Mouse (Mus musculus): ENCODE results near the gene Optn. TPM values are rescaled to one million over a fixed set of nuclear protein-coding genes. Genes with fewer than 3 reads are reported as not detected.
"Not testable (repeated sequence)": the region's sequence is repeated elsewhere in the genome, so short reads cannot be mapped to it uniquely, and the experiment has no call there.

Optn gene
- polyA plus RNA-seq (2017; shearing (Covaris generic)): 1 to 10 TPM; 1.0 to 1.5 TPM

DNA sequence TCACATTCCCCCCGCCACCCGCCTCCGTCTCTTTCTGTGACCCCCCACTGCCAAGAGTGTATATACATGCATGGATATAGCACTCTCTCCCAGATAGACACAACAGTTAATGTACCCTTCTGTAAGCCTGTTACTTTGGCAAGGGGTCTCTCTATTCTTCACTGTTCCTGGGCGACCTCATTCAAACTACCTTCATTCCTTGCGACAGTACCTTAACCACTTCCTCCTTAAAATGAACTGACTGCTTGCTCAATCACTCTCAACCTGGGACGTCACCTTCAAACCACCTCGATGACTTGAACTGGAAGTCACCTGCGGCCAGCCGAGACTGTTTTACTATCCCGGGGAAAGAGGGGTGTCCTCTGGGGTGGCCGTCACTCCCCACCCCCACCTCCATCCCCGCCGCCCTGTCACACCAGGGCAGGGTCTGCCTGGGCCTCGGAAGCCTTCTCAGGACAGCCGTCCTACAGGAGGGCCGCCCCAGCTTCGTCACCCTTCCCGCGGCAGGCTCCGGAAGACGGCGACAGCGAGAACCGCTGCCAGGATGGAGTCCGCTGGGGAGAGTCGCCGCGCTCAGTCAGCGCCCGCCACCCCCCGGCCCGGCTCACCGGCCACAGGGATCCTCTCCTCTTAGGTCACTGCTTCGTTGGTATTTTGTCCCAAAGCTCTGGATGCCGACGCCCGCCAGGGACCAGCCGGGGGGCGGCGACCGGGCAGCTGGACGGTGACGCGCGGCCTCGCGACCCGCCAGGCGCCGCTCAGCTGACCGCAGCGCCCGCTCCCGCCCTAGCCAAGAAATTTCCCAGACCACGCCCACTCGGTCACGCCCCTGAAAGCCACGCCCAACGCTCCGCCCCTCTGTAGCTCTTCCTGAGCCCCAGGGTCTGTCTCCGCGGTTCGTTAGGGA is at the start of gene Optn:
Optn (minus strand) TSS at position 753 of the 907 bp plus-strand sequence.
- peak; percentile 75 for ATAC-seq

DNA sequence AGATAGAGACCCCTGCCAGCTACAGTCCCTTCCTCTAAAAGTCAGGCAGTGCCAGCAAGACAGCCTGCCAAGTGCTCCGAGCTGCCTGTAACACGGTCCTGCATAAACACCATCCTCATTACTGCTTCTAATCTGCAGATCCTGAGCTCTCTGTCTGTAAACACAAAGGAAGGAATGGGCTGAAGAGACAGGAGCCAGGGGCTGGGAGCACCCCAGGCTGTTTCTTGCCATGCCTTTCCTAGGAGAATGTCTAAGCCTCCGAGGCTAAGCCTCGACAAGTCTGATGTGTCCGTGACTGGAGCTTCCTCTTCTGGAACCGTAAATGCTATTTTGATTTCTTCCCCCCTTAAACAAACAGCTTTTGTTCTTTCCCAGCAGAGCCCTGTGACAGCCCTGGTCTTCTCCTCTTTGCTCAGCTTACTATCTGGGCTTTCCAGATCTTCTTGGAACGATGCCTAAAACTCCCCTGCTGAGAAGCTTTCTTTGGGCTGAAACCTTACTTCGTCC is 49.0 kb upstream of the Optn start:
- ATAC-seq: no peak

DNA sequence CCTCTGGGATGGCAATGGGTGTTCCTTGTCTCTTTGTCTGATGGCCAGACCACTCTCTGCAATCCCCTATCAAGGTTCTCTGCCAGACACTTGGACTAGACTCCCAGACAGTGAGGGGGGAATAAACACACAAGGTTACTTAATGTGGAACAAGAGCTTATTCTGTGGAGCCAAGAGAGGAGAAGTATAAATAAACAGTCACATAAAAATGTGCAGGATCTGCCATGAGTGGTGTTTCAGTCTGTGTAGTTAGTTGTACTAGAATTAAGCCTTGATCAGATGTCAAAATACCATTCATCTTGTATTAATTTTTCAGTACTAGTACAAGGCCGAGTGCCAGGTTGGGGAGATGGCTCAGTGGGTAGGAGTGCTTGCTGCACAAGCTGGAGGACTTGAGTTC is 39.0 kb upstream of the Optn start:
- ATAC-seq: no peak

DNA sequence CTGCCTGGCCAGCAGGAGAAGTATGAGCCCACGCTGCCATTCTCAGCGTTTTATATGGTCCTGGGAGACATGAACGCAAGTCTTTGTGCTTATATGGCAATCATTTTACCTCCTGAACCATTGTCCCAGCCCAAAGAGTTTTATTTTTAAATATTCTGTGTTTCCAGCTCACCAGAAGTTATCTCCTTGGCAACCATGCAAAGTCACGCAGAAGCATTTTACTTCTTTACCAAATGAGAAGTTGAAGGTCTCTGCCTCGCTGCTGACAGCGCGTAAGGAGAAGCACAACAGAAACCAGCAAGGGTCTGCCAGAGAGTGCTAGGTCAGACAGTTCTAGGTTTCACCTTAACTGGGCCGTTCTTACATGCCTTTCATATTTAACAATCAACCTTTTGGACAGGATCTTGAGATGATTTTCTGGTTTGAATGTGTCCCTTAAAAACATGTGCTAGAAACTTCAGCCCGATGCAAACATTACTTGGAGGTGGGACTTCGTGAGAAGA is 37.9 kb upstream of the Optn start:
- ATAC-seq: no peak

DNA sequence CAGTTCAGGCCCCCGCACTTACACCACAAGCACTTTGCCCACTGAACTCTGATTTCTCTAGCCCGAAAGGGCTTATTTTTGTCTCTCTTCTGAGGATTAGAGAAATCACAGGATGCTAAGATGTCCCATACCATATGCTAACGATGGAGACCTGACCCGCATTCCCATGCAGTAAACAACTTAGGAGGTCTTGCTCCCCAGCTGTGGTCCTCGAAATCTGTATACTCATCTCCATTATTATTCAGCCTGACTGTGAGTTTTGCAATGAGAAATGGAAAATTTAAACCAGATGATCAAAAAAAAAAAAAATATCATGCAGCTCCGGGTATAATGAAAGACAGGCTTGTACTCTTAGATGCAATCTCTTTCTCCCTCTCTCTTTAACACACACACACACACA is 35.3 kb upstream of the Optn start:
- ATAC-seq: no peak

DNA sequence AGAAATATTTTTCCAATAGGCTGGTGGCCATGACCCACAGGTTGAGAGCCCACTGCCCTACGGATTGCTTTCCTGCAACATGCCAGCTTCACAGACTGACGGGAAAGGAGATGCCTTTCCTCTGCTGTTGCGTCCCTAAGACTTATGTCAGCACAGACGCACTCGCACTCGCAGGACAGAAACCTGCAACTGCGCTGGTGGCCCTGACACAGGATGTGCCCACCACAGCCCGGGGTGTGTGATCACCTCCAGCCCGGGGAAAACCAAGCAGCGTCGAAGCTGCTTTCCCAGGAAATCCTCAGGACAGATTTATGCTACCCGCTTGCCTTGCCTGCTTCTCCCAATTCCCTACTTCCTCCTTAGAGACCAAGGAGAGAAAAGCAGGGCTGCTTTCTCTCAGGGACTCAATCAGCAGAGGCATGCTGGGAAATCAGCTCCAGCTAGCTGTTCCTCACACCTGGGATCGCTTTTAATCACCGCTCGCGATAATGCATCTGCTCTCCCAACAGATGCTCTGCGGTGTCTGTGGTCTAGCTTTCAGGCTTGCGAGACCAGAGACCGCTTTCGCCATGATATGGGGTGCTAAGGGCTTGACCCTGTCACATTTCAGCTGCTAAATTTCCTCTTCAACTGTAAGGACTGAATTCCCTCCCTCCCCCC is 34.1 kb upstream of the Optn start:
- ATAC-seq: no peak

DNA sequence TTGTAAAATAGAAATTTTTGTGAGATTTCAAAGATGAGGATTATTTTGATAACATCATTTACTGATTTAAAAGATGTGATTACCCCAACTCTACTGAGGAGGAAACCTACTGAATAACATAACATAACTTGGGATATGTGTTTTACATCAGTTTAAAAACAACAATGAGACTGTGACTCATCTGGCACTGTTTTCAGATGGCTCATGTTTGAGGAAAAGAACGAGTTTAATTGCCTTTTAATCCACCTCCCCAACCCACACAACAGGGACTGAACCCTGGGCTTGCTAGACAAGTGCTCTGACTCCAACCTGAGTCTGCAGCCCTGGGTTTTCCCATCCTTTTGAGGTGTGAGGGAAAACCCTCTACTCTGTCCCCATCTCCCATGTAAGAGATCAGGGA is 31.5 kb upstream of the Optn start:
- ATAC-seq: no peak

DNA sequence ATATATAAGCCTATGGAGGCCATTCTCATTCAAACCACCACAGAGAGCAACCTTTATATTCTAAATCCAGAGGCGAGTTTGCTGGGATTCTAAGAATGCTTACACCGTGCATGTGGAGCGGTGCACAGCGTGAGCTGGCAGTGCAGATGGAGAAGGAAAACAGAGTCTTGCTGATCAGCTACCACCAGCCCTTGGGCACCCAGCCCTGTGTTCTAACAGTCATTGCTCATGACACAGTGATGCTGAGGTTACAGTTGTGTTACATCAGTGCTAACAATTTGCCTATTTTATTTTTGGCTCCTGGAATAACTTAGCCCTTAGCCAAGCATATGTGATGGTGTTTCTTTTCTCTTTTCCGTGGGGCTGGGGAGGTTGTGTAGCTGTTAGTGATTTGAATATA is 31.0 kb upstream of the Optn start:
- ATAC-seq: no peak

DNA sequence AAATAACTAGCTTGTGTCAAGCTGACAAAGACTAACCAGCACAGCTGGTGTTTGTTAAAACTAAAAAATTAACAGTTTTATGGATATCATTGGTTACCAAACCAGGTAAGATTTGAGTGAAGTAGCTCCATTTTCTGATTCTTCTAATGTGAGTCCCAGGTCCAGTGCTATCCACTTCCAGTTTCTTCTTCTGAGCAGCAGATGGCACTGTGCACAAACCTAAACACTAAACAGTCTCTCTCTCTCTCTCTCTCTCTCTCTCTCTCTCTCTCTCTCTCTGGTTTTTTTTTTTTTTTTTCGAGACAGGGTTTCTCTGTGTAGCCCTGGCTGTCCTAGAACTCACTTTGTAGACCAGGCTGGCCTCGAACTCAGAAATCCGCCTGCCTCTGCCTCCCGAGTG is 26.5 kb upstream of the Optn start:
- peak; percentile 68 for ATAC-seq

DNA sequence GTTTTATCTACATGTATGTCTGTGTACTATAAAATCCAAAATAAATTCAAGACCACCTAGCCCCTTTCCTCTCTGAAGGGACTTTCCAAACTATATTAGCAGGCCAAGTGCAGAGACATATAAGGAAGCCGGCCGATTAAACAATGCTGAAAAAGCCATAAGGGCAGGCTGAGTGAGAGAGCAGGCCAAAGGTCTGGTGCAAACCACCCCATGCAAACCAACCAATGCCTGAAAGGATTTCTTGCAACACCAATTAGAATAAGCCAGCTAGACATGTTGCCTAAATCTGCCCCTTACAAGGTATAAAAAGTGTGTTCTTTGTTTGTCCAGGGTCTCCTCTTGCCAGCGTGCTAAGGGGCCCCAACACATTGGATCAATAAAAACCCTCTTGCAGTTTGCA is 23.8 kb upstream of the Optn start:
- no peak for ATAC-seq

DNA sequence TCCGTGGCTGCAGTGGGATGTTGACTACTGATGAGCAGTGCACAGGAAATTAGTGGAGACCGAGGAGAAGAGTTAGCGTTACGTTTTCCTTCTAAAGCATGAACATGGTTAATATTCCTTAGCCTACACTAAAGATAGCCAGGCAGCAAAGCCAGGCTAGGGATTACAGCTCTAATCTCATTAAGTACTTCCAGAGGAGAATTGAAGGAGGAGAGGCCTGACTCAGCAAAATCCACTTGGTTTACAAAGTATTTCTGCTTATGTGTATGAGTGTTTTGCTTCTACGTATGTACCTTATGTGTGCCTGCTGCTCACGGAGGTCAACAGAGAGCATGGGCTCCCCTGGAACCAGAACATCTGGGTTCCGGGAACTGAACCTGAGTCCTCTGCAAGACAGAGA is 19.9 kb upstream of the Optn start:
- ATAC-seq: no peak

DNA sequence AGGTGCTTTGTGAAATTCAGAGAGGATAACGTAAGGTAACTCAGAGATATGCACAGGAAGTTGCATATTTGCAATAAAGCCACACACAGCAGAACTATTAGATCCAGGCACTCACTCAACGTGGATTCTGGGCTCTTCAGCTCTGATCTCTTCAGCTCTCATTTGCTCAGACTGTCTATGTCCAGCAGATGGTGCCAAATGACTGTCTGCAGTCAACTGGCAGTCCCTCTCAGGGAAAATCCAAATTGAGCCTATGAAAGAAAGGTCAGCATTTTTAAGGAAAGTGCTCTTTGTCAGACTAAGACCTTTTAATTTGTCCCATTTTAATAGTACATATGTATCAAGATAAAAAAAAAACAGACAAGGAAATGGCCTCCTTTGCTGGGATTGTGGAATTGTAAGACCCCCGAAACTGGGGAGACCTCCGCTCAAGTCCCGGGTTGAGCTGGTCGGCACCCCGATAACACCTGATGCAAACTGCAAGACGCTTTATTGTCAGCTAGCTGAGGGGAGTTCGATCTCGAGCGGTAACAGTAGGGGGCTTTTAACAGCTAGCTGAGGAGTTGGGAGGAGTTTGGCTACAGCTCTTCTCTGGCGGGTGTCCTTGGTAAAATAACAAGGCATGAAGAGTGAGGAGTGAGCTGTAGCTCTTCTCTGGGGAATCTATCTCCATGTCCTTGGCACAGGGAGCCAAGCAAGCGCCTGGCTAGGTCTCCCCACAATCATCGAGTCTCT is 16.4 kb upstream of the Optn start:
- no peak for ATAC-seq

DNA sequence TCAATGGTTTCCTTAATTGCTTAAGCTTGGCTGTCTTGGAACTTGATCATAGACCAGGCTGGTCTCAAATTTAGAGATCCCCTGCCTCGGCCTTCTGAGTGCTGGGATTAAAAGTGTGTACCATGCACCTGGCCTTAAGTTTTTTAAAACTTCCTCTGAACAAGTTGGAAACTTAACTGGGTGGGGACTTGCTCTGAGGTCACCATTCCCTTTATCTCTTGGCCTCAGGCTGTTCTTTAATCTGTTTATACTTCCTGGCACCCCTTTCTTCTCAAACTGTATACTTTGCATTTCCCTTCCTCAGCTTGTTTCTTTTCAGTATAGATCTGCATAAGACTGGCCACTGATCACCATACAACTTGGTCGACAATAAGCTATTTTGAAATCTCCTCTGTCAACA is 14.1 kb upstream of the Optn start:
- no peak for ATAC-seq

DNA sequence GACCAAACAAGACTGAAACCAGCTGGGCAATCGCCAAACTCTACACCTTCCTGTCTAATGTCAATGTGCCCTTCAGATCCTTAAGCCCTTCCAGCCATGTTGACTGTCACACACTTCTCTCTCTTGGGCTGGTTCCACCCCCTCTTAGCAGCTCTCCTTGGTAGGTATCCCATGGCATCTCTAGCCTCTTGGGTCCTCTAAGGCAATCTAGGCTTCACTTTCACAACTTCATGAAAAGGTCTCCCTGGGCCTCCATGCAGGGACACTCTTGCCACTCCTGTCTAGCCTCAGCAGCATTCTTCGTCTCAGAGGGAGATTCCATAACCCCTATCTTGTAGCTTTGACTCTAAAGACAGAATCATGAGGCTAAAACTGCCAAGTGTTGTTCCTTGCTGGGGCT is 13.6 kb upstream of the Optn start:
- no peak for ATAC-seq

DNA sequence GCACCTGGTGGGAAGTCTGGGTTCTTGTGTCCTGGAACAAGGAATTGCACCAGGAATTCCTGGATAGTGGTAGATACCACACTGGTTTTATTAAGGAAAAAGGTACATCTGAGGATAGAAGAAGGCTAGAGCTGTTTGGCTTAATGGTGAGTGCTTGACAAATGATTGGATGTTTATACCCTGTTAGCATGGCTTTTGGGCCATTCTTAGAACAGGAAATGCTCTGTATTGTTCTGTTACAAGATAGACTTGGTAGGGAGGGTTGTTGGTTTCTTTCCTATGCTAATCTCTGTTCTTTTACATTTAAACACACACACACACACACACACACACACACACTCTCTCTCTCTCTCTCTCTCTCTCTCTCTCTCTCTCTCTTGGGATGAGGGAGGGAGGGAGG is 12.0 kb upstream of the Optn start:
- no peak for ATAC-seq

DNA sequence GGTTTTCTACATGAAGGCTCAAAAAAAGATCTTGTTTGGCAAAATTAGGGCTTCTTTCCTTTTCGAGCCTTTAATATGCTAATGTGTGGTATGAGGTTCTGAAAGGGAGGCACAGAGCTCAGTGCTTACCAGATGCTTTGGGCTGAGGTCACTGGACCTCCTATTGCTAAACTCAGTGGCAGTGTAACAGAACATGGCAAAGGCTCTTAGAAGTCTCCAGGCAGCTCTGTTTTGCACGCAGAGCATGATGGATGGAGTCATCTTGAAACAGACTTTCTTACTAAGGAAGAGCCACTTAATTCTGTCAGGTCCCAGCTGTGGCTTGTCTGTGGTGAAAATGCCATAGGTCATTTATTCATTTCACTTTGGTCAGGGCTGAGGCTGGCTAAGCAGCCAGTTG is 11.6 kb upstream of the Optn start:
- no peak for ATAC-seq

DNA sequence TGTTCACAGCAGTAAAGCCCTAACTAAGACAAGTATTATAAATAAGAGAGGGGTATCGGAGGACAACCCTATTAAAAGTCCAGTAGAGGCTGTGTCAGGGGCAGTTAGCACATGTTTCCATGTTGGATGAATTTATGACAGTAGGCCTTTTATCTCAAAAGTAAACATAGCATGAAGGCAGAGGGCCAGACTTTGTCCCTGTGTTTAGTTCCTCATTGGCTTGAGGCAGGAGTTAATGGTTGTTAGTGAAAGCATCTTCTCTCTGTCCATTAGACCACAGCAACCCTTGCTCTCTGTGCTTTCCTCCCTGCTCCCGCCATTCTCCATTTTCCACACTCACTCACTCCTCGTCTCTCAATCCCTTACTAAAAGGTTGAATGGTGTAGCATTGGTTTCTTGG is 9.9 kb upstream of the Optn start:
- ATAC-seq: no peak

DNA sequence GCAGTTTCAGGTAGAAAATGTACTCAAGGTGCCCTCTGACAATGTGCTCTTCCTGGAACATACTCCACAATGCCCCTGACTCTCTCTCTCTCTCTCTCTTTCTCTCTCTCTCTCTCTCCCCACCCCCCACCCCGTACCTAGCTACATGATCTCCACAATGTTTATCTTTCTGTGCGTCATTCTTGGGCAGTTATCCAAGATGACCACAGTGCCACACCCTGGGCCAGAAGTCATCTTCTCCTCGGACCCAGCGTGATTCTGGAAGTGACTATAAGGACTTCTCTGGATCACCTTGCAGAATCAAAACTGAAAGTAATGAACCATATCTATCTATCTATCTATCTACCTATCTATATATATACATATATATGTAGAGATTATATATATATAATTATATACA is 4.1 kb upstream of the Optn start:
- no peak for ATAC-seq

DNA sequence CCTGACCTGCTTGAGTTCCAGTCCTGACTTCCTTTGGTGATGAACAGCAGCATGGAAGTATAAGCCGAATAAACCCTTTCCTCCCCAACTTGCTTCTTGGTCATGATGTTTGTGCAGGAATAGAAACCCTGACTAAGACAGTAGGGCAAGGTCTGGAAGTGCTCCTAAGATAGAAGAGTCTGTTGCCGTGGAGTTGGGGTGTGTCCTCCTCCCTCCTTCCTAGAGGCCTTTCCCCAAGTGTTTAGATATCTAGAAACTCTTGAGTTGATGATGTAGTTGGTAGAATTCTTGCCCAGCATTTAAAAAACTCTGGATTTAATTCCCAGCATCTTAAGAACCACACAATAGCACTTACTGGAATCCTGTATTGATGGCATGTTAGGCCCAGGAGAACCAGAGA is 3.4 kb upstream of the Optn start:
- ATAC-seq: not testable (repeated sequence)

DNA sequence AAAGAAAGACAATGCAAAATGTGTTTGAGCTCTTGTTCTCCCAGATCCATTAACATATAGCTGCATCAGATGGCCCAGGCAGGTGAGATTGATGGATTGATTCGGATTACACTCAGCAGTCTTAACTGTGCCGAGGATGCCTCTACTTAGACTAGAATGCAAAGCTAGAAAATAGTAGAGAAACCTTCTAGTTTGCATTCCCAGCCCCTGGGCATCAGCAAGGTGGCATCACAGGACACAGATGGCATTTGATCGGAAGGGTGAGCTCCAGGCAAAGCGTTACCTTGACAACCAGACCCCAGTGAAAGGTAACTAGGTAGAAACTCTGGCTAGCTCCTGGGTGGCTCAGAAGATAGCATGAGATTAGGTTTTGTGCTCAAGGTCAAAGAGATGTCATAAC is 396 bp upstream of the Optn start:
- ATAC-seq: no peak

DNA sequence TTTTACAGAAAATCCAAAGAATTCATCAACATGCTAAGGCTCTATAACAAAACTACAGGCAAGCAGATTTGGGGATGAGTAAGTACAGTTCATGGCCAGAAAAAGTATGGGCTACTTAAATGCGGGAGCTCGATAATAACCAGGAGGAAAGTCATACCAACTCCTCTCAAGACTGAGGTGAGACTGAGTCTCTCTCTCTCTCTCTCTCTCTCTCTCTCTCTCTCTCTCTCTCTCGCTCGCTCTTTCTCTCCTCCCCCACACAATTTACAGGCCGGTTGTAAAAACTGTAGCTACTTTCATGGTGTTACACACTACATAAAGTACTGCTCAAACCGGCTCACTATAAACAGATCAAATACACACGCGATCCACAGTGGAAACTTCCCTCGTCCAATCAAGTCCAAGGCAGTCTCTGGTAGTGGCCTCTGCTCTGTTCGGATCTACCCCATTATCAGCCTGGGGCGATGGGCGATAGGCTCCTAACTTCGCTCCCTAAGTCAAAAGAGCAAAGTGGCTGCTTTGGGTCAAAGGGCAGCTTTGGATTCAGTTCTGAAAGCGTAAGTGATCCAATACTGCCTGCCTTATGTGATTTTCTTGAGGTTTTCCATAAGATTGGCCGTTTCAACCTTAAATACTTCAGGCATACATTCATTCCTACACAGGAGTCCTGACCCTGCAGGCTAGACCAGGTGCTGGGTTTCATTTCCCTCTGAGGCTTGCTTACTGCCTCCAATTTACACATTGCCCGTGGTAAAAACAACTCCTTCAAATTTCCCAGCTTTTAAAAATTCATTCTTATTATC is 1.2 kb downstream of the Optn start:
- ATAC-seq: no peak

DNA sequence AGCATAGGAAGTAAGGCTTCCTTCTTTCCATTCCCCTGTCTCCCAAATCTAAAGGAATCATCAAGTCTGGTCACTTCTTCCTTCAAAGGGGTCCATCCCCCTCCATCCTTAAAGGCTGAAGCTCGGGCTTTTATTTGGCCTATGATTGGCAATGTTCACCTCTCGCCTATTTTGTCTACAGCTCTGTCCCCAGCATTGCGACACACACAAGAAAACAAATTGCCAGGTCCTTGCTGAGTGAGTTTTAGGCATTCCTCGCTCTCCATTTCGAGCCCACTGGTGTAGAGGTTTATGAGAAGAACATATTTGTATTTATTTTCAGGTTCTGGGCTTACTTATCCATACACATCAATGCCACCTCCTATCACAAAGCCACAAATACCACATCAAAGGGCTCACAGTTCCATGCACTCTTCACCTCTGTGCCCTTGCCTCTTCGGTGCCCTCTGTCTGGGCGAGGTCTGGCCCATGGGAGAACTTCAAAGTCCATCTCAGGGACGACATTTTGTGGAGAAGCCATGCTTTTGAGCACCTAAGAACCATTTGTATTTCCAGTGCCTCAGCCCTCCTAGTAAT is 2.6 kb downstream of the Optn start:
- ATAC-seq: peak; percentile 44

All from CD4-positive, CD25-positive, alpha-beta regulatory T cell, adult 4 months (primary cell).